Mouse (Mus musculus): ENCODE measurements around the gene Nup43.

The Nup43 gene

DNA sequence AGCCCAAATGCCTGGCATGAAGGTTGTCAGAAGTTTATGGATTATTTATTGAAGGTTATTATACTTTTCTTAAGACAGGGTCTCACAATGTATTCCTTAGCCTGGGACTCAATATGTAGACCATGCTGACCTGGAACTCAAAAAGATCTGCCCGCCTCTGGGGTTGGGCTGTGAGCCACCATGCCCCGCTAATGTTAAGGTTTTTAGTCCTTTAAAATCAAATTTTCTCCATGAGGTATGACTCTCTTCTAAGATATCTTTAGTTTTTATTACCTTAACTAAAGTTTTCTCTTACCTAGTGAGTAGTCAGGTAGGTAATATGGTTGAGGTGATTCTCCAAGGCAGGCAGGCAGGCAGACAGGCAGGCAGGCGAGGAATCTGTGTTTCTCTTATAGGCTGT is 14.9 kb downstream of the Nup43 start:
- no peak for DNase-seq (ENCODE audit: low read depth, low spot score)

DNA sequence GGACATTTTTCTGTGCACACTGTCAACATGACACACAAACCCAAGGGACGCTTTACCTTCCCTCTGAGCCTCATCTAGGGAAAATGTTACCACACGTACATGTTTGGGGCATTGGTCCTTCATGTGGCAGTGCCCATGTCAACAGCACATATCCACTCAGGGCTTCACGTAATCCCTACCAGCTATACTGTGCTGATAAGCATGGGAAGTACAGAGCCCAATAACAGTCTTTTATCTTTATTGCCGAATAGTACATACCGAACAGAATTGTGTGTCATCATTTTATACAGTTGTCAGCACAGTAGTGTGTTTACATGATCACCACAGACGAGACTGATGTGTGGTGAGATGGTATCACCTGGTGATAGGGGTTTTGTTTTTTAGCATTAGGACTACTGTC is 19.6 kb downstream of the Nup43 start:
- DNase-seq (ENCODE audit: low read depth, low spot score) = no peak

DNA sequence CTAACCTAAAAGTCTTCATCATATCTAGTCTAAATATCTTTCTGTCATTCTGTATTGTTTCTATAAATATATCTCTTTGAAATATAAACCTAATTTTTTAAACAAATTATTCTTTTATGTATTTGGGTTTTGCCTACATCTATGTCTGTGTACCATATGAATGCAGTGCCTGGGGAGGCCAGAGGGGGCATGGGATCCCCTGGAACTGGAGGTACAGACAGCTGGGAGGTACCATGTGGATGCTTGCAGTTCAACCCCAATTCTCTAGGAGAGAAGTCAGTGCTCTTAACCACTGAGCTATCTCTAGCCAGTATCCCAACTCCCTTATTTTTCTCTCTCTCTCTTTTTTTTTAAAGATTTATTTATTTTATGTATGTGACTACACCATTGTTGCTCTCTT is 28.0 kb downstream of the Nup43 start:
- no peak for DNase-seq (ENCODE audit: low read depth, low spot score)

DNA sequence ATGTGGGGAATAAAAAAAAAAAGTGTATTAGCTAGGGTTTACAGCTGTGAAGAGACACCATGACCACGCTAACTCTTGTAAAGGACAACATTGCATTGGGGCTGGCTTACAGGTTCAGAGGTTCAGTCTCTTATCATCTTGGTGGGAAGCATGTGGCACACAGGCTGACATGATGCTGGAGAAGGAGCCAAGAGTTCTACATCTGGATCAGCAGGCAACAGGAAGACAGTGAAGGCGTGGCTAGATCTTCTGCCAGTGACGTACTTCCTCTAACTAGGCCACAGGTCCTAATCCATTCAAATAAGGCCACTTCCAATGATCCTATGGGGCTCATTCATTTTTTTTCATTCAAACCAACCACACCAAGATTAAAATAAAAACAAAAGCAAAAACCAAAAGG is 32.8 kb downstream of the Nup43 start:
- no peak for DNase-seq (ENCODE audit: low read depth, low spot score)

DNA sequence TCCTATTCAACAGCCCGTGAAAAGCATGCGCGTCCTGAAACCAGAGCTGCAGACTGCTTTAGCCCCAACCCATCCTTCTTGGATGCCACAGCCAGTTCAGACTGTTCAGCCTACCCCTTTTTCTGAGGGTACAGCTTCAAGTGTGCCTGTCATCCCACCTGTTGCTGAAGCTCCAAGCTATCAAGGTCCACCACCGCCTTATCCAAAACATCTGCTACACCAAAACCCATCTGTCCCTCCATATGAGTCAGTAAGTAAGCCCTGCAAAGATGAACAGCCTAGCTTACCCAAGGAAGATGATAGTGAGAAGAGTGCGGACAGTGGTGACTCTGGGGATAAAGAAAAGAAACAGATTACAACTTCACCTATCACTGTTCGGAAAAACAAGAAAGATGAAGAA is 35.3 kb downstream of the Nup43 start:
- DNase-seq (ENCODE audit: low read depth, low spot score) = no peak

DNA sequence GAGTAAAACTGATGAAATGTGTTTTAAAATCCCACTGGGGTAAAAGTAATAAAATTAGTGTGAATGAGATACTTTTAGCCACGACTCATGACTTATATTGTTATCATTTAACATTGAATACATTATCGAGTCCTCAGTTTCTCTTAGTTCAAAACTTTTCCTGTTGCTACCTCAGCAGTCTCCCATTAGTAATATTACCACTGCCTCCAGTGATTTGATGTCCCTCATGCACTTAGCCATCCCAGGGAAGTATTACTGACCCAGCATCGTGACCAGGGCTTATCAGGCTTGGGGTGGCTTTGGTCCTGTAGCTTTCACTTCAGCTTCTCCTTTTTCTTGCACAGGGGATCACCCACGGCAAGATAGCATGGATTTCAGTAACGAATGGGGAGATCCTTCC is 42.8 kb downstream of the Nup43 start:
- DNase-seq (ENCODE audit: low read depth, low spot score) = no peak

DNA sequence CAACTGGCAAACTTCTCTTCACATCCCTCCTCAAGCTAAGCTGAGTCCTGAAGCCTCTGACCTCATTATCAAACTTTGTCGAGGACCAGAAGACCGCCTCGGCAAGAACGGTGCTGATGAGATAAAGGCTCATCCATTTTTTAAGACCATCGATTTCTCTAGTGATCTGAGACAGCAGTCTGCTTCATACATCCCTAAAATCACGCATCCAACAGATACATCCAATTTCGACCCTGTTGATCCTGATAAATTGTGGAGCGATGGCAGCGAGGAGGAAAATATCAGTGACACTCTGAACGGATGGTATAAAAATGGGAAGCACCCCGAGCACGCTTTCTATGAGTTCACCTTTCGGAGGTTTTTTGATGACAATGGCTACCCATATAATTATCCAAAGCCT is 45.2 kb downstream of the Nup43 start:
- no peak for DNase-seq (ENCODE audit: low read depth, low spot score)

DNA sequence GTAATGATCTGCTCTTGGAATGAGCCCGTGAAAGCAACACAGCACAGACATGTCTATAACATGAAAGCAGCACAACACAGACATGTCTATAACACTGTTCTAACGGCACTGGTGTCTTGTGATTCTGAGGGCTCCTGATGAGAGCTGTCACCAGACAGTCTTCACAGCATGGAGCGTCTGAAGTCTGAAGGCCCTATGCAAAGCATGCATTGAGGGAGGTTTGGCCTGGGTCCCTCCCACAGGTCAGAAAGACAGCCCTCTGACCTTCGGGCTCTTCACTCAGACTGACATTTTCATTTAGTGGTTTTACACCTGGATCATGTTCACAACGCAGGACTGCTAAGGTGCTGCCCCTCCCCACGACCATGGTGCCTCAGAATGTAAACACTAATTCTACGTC is 47.8 kb downstream of the Nup43 start:
- no peak for DNase-seq (ENCODE audit: low read depth, low spot score)

DNA sequence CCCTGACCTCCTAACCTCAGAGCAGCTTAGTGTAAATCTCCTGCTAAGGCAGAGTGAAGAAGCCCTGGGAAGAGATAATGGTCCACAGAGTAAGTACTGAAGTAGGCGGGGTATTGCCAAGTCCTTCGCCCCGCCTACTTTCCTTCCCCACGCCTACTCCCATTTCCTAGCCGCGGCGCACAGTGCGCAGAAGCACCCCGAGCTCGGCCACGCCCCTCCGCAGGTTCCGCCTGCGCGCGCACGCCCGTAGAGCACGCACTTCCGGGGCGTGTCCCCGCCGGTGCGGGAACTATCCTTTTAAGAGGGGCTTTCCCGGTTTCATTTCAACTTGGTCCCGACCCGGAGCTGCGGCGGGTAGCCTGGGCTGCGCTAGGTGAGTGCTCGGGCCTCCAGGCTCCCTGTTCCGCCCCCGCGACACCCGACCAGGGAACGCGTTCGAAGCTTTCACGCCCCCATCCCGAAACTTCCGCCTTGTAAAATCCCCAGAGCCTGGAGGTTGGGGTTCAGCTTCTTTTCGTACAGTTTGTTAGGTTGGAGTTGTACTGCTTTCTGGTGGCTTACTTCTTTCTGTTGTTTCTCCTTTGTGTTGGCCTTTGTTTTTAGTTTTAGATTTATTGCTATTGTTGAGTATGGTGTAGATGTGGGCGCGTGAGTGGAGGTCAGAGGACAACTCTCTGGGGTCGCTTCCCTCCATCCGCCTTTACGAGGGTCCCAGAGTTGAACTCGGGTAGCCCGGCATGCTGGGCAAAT is 58.6 kb downstream of the Nup43 start, which contains the start of gene Katna1:
Gene Katna1 (plus strand): TSS at position 250 of the 750 bp plus-strand sequence.
- DNase-seq (ENCODE audit: low read depth, low spot score) = peak; percentile 94

DNA sequence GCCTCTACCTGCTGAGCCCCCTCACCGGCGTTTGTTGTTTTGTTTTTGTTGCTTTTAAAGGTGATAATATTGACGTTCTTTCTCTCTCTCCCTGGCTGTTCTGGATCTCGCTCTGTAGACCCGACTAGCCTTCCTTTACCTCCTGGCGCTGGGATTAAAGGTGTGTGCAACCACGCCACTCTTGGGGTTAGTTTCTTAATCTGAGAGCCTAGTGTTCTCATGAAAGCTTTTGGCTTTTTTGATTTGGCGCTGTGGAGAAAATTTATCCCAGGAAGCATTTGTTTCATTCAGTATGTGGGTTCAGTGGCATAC is 59.2 kb downstream of the Nup43 start:
- no peak for DNase-seq (ENCODE audit: low read depth, low spot score)

DNA sequence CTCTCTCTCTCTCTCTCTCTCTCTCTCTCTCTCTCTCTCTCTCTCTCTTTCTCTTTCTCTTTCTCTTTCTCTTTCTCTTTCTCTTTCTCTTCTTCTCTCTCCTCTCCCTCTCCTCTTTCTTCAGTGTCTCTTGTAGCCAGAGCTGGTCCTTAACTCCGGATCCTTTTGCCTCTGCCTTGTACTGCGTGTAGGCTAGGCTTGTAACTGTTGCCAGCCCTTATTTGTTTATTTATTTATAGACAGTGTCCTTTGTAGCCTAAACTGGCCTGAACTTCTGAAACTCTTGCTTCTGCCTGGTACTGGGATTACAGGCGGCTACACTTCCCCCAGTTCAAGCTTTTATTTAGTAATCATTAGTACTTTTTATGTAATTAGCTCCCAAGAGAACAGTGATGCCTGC is 59.7 kb downstream of the Nup43 start:
- DNase-seq (ENCODE audit: low read depth, low spot score) = no peak

All from retina, adult 2 months (tissue).